Mouse (Mus musculus): ENCODE data around the gene Lyl1.

Lyl1 gene

DNA sequence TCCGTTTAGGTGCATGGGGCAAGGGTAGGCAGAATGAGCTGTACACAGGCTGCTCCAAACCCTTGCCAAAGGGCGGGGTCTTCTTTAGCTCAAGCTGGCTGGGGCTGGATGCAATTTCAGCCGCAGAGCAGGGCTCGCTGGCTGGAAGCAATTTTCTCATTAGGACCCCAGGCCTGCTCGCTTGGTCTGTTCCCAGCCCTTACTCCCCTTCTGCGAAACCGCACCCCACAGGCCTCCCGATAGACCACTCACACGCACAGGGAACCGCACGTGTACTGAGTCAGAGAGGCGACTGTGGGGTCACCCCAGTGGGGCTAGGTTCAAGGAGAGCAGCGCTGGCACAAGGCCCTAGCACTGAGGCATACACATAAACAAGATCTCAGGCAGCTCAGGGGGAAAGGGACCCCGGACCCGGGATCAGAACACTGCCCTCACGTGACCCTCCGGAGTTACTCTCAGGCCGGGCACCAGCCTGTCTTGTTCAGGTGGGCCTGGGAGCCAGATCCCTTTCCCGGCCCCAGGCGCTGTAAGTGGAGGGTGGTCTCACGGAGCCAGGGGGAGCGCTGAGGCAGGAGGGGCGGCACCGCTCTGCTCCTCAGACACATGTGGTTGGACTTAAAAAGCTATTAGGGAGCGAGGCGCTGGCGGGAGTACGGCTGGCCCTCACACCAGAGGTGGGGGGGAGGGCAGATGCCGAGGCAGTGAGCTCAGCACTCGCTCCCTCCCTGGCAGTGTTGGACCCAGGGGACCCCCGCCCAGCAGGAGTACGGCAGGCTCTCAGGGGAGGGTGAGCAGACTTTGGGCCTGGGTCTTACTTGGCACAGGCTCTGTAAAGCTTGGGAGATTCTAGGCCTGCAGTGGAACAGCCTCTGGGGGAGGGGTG is 41.2 kb downstream of the Lyl1 start:
- DNase-seq (ENCODE audit: low spot score in 2 of 2): no peak

DNA sequence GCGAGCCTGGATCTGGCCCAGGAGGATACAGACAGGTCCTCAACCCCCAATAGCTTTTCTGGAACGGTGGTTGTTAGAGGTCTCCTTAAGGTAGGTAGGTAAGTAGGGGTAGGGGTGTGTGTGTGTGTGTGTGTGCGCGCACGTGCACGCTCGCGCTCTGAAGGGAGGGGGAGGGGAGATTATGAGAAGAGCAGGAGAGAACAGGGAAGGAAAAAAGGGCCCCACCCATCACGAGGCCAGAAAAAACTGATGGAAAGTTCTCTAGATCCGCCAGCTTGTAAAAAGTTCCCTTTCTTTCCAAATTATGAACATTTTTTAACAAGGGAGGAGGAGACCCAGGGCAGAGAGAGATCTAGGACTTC is 41.8 kb downstream of the Lyl1 start:
- DNase-seq (ENCODE audit: low spot score in 2 of 2): no peak

DNA sequence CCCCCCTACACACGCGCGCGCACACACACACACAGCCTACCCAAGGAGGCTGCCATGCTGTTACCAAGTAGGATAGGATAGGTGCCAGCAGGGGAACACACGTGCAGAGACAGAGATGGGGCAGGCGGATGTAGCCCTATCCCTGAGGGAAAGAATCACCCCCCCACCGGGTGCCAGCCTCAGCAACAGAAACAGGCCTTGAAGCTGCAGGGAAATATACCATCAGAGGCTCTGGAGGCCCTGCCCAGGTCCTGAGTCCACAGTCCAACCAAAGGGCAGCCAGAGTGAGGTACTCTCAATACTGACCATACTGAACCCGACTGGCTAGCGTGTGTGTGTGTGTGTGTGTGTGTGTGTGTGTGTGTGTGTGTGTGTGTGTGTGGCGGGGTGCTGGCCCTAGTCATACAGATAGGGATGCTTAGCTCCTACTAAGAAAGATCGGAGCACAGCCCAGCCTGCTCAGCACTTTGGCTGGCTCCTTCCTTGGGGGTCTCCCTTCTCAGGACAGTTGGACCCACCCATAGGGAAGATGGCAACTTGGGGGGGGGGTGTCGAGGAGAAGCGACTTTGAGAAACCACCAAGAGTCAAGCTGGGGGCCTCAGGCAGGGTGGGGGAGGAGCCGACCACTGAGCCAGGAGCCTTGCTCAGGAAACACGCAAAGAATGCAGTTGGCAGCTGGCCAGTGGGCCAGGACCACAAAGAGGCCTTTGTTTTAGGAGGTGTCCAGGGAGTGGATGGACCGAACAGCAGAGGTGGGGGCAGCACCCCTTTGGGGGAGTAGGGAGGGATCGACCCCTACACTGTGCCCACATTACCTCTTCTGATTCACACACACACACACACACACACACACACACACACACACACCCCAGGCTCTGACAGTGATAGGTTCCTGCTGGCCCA is 42.5 kb downstream of the Lyl1 start:
- DNase-seq (ENCODE audit: low spot score in 2 of 2): peak; percentile 82

DNA sequence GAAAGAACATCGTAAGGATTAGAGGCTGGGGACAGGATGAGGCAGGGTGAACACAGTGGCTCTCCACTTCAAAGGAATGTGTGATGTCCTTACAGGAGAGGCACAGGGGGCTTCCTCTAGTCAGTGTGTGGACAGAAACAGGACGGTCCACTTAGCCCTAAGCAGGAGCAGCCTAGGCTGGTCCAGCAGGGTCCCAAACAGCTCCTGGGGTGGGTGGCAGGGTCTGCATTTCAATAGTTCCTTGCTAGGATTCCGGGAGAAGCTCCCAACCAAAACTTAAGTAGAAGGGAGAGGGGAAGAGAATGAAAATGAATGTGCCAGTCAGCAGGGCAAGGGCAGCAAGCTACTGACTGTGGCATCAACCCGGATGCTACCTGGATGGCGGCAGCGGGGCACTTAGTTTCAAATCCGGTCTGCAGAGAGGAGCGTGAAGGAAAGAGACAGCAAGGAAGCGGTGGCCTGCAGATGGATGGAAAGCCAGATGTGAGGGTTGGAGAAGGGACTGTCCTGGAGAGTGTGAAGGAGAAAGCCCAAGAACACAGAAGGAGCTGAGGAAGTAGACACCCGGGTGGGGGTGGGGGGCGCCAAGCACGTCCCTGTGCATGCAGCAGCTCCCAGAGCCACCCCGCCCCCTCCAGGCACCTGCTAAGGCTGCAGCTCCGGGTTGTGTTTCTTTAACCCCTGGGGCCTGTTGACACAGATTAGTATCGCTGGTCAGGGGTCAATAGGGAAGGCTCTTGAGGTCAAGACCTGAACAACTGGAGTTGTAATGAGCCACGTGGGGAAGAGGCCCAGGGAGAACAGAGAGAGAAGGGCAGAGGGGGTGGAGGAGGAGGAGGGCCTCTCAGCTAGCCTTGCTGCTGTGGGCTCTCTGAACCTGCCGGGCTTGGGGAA is 44.0 kb downstream of the Lyl1 start:
- no peak for DNase-seq (ENCODE audit: low spot score in 2 of 2)

DNA sequence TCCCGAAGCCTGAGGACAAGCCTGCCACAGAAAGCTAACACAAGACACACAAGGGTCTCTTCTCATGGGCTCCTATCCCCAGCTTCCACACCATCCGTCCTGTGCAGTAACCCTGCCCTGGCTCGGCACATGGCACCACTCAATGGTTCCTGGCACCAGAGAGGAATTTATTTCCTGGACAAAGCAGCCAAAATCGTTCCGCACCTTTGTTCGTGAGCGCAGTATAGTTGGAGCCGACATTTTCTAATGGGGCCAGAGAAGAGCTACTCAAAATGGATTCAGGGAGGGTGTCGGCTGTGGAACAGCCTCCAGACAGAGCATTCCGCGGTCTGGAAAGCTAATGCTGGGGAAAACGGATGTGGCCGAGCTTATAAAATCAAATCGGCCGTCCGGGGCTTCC is 48.3 kb downstream of the Lyl1 start:
- DNase-seq (ENCODE audit: low spot score in 2 of 2): no peak

DNA sequence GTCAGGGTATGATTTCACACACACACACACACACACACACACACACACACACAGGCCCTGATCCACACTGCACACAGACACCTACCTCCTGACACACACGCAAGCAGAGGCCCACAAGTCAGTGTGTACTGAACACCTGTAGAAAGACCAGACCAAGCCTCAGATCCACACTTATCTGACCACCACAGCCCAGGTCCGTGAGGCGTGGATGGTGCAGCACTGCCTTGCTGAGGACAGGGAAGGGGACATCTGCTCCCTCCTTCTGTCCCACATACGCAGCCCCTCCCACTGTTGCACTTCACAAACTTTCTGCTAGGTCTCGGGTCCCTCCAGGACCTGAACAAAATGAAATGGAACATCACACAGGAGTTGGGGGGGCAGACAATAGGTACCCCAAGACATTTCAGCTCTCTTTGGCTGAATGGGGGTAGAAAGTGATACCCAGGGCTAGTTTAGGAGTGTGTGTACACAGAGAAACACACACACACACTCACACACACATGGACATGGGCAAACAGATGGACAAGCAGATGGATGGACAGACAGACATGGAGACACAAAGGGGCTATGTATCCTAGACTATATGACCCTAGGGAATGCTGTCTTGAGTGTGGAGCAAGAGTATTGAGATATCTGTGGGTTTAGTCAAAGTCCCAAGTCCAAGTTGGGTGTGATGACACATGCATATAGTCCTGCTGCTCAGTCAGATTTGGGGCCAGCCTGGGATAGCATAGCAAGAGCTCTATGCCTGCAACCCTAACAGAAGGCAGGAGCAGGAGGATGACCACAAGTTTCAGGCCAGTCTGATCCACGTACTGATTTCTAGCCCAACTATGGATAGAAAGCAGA is 51.7 kb downstream of the Lyl1 start:
- no peak for DNase-seq (ENCODE audit: low spot score in 2 of 2)

Data from right cerebral cortex, postnatal 10 days (tissue).